Mouse (Mus musculus) E14TG2a.4 (cell line): ENCODE results near the gene Serf2.
A peak's percentile ranks its signal among the peaks of the same experiment; 100 is the strongest.
"Not testable (repeated sequence)": the region's sequence is repeated elsewhere in the genome, so short reads cannot be mapped to it uniquely, and the experiment has no call there.

Source experiments
- H3K27me3 ChIP-seq: 2 replicates; pipeline ENCODE4 v1.6.1; 2014; ENCODE audit warnings: low read length, control low read depth; ENCODE audit not compliant: insufficient read depth
- H3K36me3 ChIP-seq: 2 replicates; pipeline ENCODE4 v1.6.1; 2014; ENCODE audit warnings: low read length, control low read depth; ENCODE audit not compliant: insufficient read depth
- H3K4me1 ChIP-seq: replicated peaks from 2 replicates; pipeline ENCODE4 v1.6.1; 2014; ENCODE audit warnings: low read depth, low read length, control low read depth
- H3K4me3 ChIP-seq: replicated peaks from 2 replicates; pipeline ENCODE4 v1.5.1; 2014; ENCODE audit warnings: mild to moderate bottlenecking, low read length
- H3K9me3 ChIP-seq: 2 replicates; pipeline ENCODE4 v1.6.1; 2014; ENCODE audit warnings: low read length, control low read depth
- CTCF ChIP-seq: conservative IDR thresholded peaks from 2 replicates; pipeline ENCODE4 v1.5.1; 2014; ENCODE audit warnings: low read length
- NANOG ChIP-seq: IDR thresholded peaks from 2 replicates; pipeline ENCODE4 v1.6.1; 2014; ENCODE audit warnings: borderline replicate concordance, low read length, mixed read lengths
- POU5F1 ChIP-seq: IDR thresholded peaks from 2 replicates; pipeline ENCODE4 v1.6.1; 2014; ENCODE audit warnings: low read length, borderline replicate concordance

Gene Serf2

DNA sequence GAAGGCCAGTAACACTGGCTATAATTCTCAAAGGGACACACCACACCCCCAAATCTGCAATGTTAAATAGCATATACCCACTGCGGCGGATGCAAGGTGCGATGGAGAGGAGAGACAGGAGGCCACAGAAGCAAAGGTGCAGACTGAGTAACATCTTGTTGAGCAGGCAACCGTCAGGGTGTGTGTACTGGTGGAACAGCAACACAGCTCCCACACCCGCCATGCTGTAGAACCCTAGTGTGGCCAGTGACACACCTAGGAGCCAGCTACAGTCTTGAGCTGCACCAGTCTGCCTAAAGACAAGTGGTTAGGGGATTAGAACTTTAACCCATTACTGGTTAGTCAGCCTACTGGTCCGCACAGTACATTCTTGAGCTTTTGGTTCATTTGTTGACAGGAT is 4.9 kb downstream of the Serf2 start:
- Histone ChIP-seq H3K36me3 (peaks cover 70% of the 10 kb centered on the region), H3K4me3 (no peak overlapping the region), H3K9me3 (no peaks in the 10 kb centered on the region), H3K27me3 (no peaks in the 10 kb centered on the region), H3K4me1 (peaks cover 68% of the 10 kb centered on the region)
- no peak for TF ChIP-seq POU5F1
- no peak for TF ChIP-seq CTCF
- TF ChIP-seq NANOG = no peak

DNA sequence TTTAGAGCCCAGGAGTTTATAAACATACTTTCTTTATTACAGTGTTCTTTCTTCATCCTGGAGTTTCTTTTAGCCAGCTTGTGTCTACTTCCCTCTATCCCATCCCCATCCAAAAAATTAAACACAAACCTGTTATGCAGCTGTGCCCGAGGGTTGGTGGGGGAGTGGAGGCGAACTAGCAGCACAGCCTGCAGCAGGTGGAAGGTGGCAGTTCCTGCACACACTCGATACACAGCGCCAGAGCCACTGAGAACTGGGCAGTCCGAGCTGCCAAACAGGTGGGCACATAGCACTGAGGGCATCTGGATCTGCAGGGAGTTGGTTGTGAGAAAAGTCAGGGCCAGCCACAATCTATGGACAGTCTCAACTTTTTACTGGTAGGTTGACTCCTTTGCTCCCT is 6.5 kb downstream of the Serf2 start:
- Histone ChIP-seq H3K9me3 (no peaks in the 10 kb centered on the region), H3K36me3 (peaks cover 78% of the 10 kb centered on the region), H3K4me1 (peaks cover 68% of the 10 kb centered on the region), H3K4me3 (no peak overlapping the region), H3K27me3 (no peaks in the 10 kb centered on the region)
- no peak for TF ChIP-seq CTCF
- TF ChIP-seq POU5F1 = no peak
- no peak for TF ChIP-seq NANOG

DNA sequence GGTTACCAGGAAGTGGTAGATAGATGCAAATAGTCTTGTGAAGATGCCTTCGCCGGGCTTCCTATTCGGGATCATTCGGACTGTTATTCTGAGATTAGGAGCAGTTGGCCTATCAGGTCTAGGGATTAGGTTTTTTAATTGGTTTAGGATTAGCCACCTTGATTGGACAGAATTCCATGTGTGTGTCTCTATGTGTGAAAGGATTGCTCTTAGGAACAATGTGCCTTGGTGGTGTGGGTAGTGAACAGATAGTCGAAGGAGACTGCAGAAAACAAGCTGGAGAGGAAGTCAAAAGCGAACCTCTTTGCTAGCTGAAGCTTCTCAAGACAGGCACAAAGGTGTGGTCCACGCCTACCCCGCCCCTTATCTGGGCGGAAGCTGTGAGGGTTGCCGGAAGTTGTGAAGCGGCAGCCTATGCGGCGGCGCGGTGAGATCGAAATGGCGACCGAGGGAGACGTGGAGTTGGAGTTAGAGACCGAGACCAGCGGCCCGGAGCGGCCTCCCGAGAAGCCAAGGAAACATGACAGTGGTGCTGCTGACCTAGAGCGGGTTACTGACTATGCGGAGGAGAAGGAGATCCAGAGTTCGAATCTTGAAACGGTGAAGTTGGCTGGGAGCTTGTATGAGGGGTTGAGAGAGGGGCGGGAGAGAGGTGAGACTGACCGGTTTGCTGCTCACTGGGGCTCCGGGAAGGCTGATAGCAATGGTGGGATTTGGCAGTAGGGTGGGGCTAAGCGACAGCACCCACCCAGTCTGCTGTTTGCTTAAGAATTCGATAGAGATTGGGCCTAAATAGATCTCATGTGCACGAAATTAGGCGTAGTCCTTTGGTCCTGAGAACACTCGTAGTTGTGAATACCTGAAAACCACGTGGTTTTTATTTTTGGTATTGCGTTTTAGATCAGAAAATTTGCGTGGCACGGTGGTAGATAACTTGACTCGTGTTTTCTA is 8.0 kb downstream of the Serf2 start, which contains the start of gene Serinc4:
TSS of gene Serinc4 (minus strand) at position 90 of the 951 bp plus-strand sequence.
- TF ChIP-seq NANOG = no peak
- TF ChIP-seq POU5F1 = no peak
- TF ChIP-seq CTCF = no peak
- Histone ChIP-seq H3K4me1 (peaks cover 57% of the 10 kb centered on the region), H3K36me3 (peaks cover 72% of the 10 kb centered on the region), H3K4me3 (peak within 1 kb of the TSS; percentile 92), H3K27me3 (no peaks in the 10 kb centered on the region), H3K9me3 (no peaks in the 10 kb centered on the region)

DNA sequence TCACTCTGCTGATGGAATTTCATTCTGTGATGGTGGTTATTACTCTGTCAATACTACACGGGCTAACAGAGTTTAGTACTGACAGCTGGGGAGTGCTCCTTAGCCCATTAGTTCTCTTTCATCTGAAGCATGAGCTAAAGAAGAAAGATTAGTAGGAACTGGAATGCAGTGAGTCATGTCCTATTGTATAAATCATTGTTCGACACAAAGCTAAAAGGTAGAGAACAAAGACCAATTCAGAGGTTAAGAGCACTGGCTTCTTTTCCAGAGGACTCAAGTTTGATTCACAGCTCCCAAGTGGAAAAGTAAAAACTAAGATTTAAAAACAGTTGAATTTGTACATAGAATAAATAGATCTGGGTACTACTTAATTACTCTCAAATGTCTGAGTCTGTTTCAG is 11.1 kb downstream of the Serf2 start:
- H3K27me3 ChIP-seq = no peaks in the 10 kb centered on the region
- H3K36me3 ChIP-seq = peaks cover 41% of the 10 kb centered on the region
- H3K4me3 ChIP-seq = no peak overlapping the region
- H3K4me1 ChIP-seq = peaks cover 31% of the 10 kb centered on the region
- TF ChIP-seq CTCF (no peak), NANOG (peak; percentile 29; the same call in 1 of the 2 replicates), POU5F1 (no peak)
- H3K9me3 ChIP-seq = no peaks in the 10 kb centered on the region

DNA sequence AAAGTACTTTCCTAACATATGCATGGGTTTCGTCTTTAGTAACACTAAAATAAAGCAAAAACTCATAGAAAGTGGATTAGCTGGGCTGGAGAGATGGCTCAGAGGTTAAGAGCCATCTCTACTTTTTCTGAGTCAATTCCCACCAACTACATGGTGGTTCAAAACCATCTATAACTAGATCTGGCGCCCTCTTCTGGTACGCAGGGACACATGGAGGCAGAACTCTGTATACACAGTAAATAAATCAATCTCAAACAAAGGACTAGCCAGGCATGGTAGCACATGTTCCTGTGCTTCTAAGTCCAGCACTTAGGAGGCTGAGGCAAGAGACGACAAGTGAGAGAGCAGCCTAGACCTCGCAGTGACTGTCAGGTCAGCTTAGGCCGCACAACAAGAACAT is 20.0 kb downstream of the Serf2 start:
- not testable (repeated sequence) for H3K4me1 ChIP-seq, H3K9me3 ChIP-seq, H3K27me3 ChIP-seq, H3K4me3 ChIP-seq
- peaks cover 14% of the 10 kb centered on the region for H3K36me3 ChIP-seq

DNA sequence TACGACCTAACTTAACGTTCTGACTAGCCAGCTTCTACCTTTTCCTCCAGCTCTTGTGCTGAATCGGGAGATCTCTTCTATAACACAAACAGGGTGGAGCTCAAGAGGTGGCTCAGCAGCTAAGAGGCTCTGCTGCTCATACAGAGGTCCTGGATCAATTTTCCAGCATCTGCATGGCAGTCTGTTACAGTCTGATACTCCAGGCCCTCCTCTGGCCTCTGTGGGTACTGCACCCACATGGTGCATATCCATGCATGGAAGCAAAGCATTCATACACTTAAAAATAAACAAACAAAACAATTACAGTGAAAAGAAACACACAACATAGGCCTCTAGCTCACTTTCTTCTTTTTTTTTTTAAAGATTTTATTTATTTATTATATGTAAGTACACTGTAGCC is 23.8 kb downstream of the Serf2 start:
- not testable (repeated sequence) for H3K9me3 ChIP-seq, H3K27me3 ChIP-seq
- TF ChIP-seq CTCF = 0 out of 2 replicates have a peak, but pooled peaks have one; percentile 7
- Histone ChIP-seq H3K36me3 (peaks cover 14% of the 10 kb centered on the region), H3K4me3 (peak overlapping the region; percentile 78), H3K4me1 (peaks cover 16% of the 10 kb centered on the region)

DNA sequence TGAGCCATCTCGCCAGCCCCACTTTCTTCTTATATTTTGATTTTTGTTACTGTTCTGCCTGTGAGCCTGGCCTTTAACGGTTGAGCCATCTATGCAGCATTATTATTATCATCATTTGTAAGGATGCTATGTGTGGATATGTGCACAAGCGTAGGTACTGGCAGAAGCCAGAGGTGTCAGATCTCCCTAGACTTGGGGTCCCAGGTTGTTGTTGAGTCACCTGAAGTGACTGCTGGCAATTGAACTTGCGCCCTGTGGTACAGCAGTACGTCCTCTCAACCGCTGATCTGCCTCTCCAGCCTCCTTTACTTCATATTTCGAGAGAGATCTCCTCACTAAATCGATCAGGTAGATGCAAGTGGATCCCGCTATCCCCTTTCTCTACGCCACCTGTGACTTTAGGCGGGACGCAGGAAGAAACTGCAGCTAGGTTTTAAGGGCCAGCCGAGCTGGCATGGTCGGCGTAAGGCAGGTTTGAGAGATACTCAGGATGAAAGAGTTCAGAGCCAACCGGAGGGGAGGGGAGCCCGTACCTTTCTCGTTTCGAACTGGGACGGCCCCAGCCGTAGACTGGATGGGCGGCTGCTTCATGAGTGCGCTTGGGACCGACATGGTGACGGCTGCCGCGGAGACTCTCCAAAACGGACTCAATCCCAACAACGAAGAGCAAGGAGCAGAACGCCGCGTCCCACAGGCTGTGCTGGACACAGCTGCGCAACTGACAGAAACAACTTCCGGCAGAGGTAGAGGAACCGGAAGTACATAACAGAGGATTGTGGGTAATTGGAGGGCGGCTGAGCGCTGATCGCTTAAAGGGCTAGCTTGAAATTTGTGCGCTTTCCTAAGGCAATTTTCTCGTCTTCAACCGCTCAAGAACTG is 24.5 kb downstream of the Serf2 start, which contains the start of gene Mfap1b:
TSS of gene Mfap1b (minus strand) at position 767 of the 879 bp plus-strand sequence.
- H3K27me3 ChIP-seq, H3K9me3 ChIP-seq: not testable (repeated sequence)
- Histone ChIP-seq H3K36me3 (peaks cover 12% of the 10 kb centered on the region), H3K4me1 (peaks cover 16% of the 10 kb centered on the region), H3K4me3 (peak within 1 kb of the TSS; percentile 78)

DNA sequence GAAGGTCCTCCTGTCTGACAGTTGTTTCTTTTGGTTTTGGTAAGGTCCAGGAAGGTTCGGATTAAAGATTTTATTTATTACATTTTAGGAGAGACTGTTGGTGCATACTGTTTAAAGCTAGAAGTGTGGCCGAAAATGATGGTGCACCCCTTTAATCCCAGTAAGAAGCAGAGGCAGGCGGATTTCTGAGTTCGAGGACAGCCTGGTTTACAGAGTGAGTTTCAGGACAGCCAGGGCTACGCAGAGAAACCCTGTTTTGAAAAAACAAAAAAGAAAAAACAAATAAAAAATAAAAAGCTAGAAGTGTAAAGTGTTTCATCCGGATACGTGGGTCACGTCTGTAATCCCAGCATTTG is 25.2 kb downstream of the Serf2 start:
- no peak for TF ChIP-seq NANOG
- TF ChIP-seq CTCF = no peak
- no peak for TF ChIP-seq POU5F1
- H3K36me3 ChIP-seq = peaks cover 12% of the 10 kb centered on the region
- H3K4me1 ChIP-seq = peaks cover 16% of the 10 kb centered on the region
- H3K27me3 ChIP-seq = no peaks in the 10 kb centered on the region
- peak overlapping the region; percentile 78 for H3K4me3 ChIP-seq
- no peaks in the 10 kb centered on the region for H3K9me3 ChIP-seq

DNA sequence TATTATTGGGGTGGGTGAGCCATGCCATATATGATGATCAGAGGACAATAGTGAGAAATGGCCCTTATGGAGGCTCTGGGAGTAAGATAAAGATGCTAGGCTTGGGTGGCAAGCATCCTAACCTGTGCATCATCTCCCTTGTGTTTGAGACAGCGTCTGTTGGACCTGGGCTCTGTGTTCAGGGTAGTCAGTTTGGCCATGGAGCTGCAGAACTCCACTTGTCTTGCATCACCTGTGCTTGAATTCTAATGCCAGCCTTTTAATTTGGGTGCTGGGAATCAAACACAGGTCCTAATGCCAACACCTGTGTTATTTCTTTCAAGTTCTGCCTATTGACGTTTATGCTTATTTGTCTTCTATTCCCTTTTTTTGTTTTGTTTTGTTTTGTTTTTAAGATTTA is 26.3 kb downstream of the Serf2 start:
- not testable (repeated sequence) for H3K9me3 ChIP-seq, H3K4me3 ChIP-seq, H3K27me3 ChIP-seq
- H3K4me1 ChIP-seq = peaks cover 16% of the 10 kb centered on the region
- H3K36me3 ChIP-seq = peaks cover 12% of the 10 kb centered on the region
